ENCODE assay signal across 14 mouse cellular contexts in genomic region chr11:42857687-42858086, GRCm38 (mm10).
"Had no signal": no experiment of that assay in that cellular context is flagged by ENCODE, and none has a peak within 500 bp of the region (broad histone marks: within the 10 kb centered on the region; RNA-seq: fewer than 3 reads in every experiment).

No protein-coding gene starts in this region.

- DNase-seq: lung, adult 18-20 months; lung, embryonic 14.5 days; lung, postnatal 10 days; lung, postnatal 4 days; midbrain, embryonic 14.5 days; retina, postnatal 1 day; right cerebral cortex, adult 18-20 months; right cerebral cortex, postnatal 25 days; right cerebral cortex, postnatal 4 days; spleen, adult 18-20 months; thymus, adult 2 months; thymus, postnatal 25 days; thymus, postnatal 4 days had no signal

- ATAC-seq: midbrain, embryonic 16.5 days had no signal
